Mouse (Mus musculus) stomach, embryonic 14.5 days (tissue): ENCODE measurements at regions not wholly inside any gene's neighbourhood (a gene's known extent, or its start where the extent isn't known, plus 50 kb on each side); places are given as distances from the start of the nearest gene placed in this dataset.

Experiments used
- ATAC-seq: fragments of 200-750 bp; cut with Nextera tagmentation; 2 replicates; pipeline ENCODE4 v1.8.0; 2017; ENCODE audit warnings: low read depth, moderate TSS enrichment; ENCODE audit not compliant: insufficient number of reproducible peaks, insufficient read depth, low FRiP score
- H3K27ac ChIP-seq: fragments of 300-500 bp; sonication (generic); 2 replicates; pipeline ENCODE4 v1.5.1; 2014; ENCODE audit warnings: mild to moderate bottlenecking, low read length, moderate library complexity, mixed read lengths
- H3K27me3 ChIP-seq: fragments of 300-500 bp; sonication (generic); 2 replicates; pipeline ENCODE4 v1.6.1; 2014; ENCODE audit warnings: low read length, control low read depth, mixed read lengths; ENCODE audit not compliant: control insufficient read depth, insufficient read depth
- H3K36me3 ChIP-seq: fragments of 300-500 bp; sonication (generic); 2 replicates; pipeline ENCODE4 v1.6.1; 2014; ENCODE audit warnings: mild to moderate bottlenecking, control low read depth, low read length, moderate library complexity, mixed read lengths; ENCODE audit not compliant: control insufficient read depth, insufficient read depth
- H3K4me1 ChIP-seq: fragments of 300-500 bp; sonication (generic); 2 replicates; pipeline ENCODE4 v1.6.1; 2014; ENCODE audit warnings: low read length, control low read depth, mixed read lengths; ENCODE audit not compliant: control insufficient read depth, insufficient read depth
- H3K4me2 ChIP-seq: fragments of 300-500 bp; sonication (generic); replicated peaks from 2 replicates; pipeline ENCODE4 v1.6.1; 2014; ENCODE audit warnings: low read depth, low read length, control low read depth
- H3K4me3 ChIP-seq: fragments of 300-500 bp; sonication (generic); 2 replicates; pipeline ENCODE4 v1.5.1; 2014; ENCODE audit warnings: low read depth, low read length, control low read depth
- H3K9ac ChIP-seq: fragments of 300-500 bp; sonication (generic); replicated peaks from 2 replicates; pipeline ENCODE4 v1.6.1; 2014; ENCODE audit warnings: low read depth, mild to moderate bottlenecking, control low read depth, low read length, moderate library complexity, mixed read lengths
- H3K9me3 ChIP-seq: fragments of 300-500 bp; sonication (generic); 2 replicates; pipeline ENCODE4 v1.6.1; 2016; ENCODE audit warnings: low read depth, low read length, control low read depth; ENCODE audit not compliant: control insufficient read depth
- WGBS: fragments of 180-500 bp; shearing (Covaris S2); extraction: QIAGEN DNeasy Blood & Tissue Kit; methylation state at CpG from one replicate; pipeline ENCODE4 v1.1.7; 2014; 5-methylcytosine and 5-hydroxymethylcytosine counted together

DNA sequence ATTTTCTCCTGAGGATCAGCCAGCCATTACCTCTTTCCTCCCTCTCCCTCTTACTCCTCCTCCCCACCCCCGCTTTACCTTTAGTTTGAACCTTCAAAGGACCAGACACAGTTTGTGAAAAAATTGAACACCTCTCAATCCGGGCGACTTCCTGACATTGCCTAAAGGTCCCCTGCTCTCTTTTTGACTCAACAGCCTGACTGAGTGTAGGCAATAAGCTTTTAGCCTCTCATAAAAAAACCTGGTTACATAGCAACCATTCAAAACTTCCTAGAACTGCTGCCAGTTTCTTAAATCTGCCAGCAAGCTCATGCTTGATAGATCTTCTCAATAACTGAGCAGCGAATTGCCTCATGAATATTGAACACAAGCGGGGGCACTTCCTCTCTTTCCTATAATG, 71.7 kb downstream of the Zfp945 start:
- Histone ChIP-seq H3K4me1 (no peaks in the 10 kb centered on the region), H3K36me3 (no peaks in the 10 kb centered on the region), H3K27me3 (no peaks in the 10 kb centered on the region), H3K9me3 (peaks cover 6% of the 10 kb centered on the region; the same call in 1 of the 2 replicates), H3K9ac (no peak overlapping the region), H3K4me2 (no peak overlapping the region), H3K4me3 (no peak overlapping the region), H3K27ac (no peak overlapping the region)
- 79% methylated on average over 5 of the region's 5 CpGs for WGBS
- no peak for ATAC-seq

DNA sequence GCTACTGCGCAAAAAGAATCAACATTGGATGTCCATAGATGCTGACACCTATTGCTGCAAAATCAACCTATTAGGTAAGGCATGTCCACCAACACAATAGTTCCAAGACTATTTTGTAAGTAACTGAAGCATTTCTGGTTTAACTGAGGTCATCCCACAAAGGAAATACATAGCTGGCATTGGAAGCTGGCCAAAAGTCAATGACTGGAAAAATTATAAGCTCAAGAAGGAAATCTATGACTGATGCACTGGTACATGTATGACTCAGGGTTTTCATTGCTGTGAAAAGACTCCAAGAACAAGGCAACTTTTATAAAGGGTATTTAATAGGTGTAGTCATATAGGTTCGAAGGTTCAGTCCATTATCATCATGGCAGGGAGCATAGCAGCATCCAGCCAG, 82.5 kb downstream of the Zfp945 start:
- 90% methylated on average over 2 of the region's 2 CpGs for WGBS
- Histone ChIP-seq H3K4me3 (no peak overlapping the region), H3K9ac (no peak overlapping the region), H3K27ac (no peak overlapping the region), H3K36me3 (no peaks in the 10 kb centered on the region; the same call in 1 of the 2 replicates), H3K27me3 (no peaks in the 10 kb centered on the region), H3K4me2 (no peak overlapping the region), H3K9me3 (peaks cover 11% of the 10 kb centered on the region; the same call in 1 of the 2 replicates), H3K4me1 (no peaks in the 10 kb centered on the region)
- ATAC-seq = no peak

DNA sequence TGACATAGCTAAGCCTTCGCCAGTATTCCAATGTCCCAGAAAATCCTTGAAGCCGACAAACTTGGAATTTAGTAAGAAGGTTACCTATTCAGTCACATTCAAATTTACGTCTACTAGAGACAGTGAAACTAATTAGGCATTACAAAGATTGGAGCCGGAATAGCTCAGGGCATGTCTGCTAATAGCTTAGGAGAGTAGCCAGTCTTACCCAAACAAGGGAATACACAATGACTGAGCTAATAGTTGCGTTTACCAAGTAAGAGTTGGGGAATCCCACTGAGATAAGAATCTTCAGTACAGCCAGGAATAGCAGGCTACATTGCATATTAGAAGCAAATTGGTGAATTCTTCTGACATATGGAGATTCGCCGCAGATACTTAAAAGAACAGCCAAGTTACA, 121.2 kb downstream of the Zfp945 start:
- Histone ChIP-seq H3K9ac (no peak overlapping the region), H3K27ac (no peak overlapping the region), H3K27me3 (no peaks in the 10 kb centered on the region), H3K4me2 (no peak overlapping the region), H3K9me3 (no peaks in the 10 kb centered on the region), H3K4me3 (no peak overlapping the region), H3K36me3 (no peaks in the 10 kb centered on the region), H3K4me1 (no peaks in the 10 kb centered on the region)
- WGBS = 67% methylated on average over 7 of the region's 7 CpGs
- no peak for ATAC-seq

DNA sequence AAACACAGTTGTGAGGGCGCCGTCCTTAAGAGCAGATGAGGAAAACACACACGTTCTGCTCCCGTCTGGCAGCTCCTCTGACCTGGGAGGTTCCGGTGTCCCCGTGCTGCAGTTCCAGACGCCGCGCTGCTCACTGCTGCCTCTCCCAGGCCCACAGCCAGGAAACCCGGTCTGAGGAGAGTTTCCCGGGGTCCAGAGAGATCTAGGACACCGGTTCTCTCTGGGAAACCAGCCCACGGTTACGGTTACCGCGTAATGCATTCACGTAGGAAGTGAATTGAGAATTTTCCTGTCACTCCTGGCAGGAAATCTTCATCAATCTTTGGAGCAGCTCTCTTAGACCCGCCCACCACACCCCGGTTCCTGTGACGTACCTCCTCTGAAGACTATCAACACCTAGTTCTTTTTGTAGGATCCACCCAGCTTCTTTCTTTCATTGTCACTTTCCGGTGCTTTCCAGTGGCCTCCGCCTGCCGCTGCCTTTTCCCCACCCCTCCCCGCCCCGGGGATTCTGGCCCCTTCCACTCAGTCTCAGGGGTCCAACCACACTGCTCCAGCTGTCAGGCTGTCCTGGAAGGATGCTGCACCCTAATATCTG, 127.3 kb downstream of the Zfp945 start:
- H3K4me2 ChIP-seq = peak overlapping the region; percentile 56
- H3K9ac ChIP-seq = peak overlapping the region; percentile 71
- H3K27me3 ChIP-seq = no peaks in the 10 kb centered on the region
- H3K4me1 ChIP-seq = no peaks in the 10 kb centered on the region
- H3K4me3 ChIP-seq = peak overlapping the region; percentile 68
- ATAC-seq = peak; percentile 87
- no peaks in the 10 kb centered on the region for H3K36me3 ChIP-seq
- peak overlapping the region; percentile 84 for H3K27ac ChIP-seq
- H3K9me3 ChIP-seq = no peaks in the 10 kb centered on the region
- under 1% methylated on average over 25 of the region's 25 CpGs for WGBS

DNA sequence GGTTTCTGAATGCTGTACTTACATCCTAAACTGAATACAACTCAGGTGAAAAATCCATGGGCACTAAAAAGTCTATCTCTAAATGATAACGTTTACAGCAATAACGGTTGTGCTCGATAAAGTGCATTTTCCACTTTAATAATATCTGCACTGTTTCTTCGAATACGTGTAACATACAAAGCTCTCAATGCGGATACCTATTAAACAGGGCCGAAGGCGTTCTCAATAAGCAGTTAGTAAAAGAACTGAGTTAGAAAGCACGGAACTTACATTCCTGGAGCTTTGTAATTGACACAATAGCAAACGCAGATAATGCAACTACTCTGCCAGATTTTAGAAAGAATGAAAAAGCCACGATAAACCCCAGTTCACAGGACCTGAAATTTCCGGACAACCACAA, 127.8 kb downstream of the Zfp945 start:
- no peak for ATAC-seq
- peak overlapping the region; percentile 56 for H3K4me2 ChIP-seq
- peak overlapping the region; percentile 84 for H3K27ac ChIP-seq
- no peaks in the 10 kb centered on the region for H3K4me1 ChIP-seq
- WGBS = 7% methylated on average over 12 of the region's 12 CpGs
- no peaks in the 10 kb centered on the region for H3K36me3 ChIP-seq
- peak overlapping the region; percentile 68 for H3K4me3 ChIP-seq
- no peaks in the 10 kb centered on the region for H3K27me3 ChIP-seq
- H3K9ac ChIP-seq = peak overlapping the region; percentile 71
- H3K9me3 ChIP-seq = no peaks in the 10 kb centered on the region; the same call in 1 of the 2 replicates

DNA sequence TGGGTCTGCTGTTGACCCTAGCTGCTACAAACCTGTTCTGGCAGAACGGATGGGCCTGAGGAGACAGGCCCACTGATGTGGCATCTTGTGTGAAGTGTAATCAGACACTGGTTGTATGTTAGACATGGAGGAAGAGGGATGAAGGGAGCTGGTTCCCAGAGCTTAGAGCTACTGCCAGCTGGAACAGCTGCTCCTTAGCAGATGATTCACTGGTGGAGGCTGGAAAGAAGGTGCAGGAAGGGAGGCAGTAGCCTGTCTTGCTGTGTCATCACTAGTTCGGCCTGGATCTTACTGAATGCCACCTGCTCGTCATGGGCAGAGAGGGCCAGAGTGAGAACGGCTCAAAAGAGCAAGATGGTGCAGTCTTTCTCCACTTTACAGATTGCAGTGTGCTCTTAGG, 130.6 kb downstream of the Zfp945 start:
- Histone ChIP-seq H3K27ac (no peak overlapping the region), H3K9ac (no peak overlapping the region), H3K4me3 (no peak overlapping the region), H3K4me2 (no peak overlapping the region), H3K27me3 (no peaks in the 10 kb centered on the region), H3K36me3 (no peaks in the 10 kb centered on the region), H3K9me3 (peaks cover 13% of the 10 kb centered on the region; the same call in 1 of the 2 replicates), H3K4me1 (no peaks in the 10 kb centered on the region)
- no peak for ATAC-seq
- 90% methylated on average over 4 of the region's 4 CpGs for WGBS
